Mouse (Mus musculus) thymus, postnatal 0 days (tissue): ENCODE measurements around the gene Alg11. TPM values are rescaled to one million over a fixed set of nuclear protein-coding genes. Genes with fewer than 3 reads are reported as not detected.

Experiments
- DNase-seq: peaks from one replicate; pipeline ENCODE4 v3.0.0-alpha.2; 2015; ENCODE audit warnings: low spot score
- polyA plus RNA-seq: library from polyadenylated mRNA; unstranded; fragments of >200 nt; fragmentation: Nextera tagmentation; extraction: Ambion mirVana; gene quantifications from 2 replicates; pipeline ENCODE4 v1.2.1, GENCODE M21; 2015

Alg11 gene
- polyA plus RNA-seq, 1 experiment from 2014 or later = 15.4 TPM

- DNase-seq = no peak
Measured at GRCm38 (mm10) chr8:22061126-22061525, 605 bp downstream of the Alg11 start.

DNA sequence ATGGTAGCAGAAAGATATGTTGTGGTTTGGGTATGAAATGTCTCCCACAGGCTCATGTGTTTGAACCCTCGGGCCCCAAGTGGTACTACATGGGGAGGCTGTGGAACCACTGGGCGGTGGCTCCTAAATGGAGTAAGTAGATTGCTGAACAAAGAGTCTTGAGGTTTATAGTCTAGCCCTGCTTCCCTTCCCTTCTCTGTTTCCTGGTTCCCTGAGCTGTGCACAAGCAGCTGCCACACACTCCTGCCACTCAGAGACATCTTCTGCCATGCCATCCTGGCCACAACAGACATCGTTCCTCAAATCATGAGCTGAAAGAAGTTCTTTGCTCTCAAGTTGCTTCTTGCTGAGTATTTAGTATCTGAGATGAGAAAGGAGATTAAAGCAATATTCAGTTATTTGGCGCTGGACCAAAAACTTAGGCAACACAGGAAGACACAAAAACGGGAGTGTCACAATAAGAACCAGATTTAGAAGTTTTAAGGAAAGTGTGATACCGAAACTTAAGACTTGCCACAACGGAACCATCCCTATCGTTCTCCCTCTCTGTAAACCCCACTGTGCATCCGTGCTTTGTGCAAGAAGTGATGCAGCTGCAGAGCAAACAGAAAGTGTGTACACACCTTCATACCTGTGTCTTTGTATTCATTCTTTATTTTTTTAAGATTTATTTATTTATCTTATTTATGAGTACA is 18.9 kb downstream of the Alg11 start:
- no peak for DNase-seq

GRCm38 (mm10) chr8:22089226-22089625 is 28.7 kb downstream of the Alg11 start:
- no peak for DNase-seq

- DNase-seq = no peak
Measured at GRCm38 (mm10) chr8:22091568-22091967, 31.0 kb downstream of the Alg11 start.

GRCm38 (mm10) chr8:22107020-22107419 is 46.5 kb downstream of the Alg11 start:
- no peak for DNase-seq

Other genes starting within 250 kb of the Alg11 start
- 0.41 TPM in 1 of 2 replicates, not detected in the other for gene Defb50, start 237.2 kb upstream of the Alg11 start, polyA plus RNA-seq
- gene Defb2, start 220.8 kb upstream of the Alg11 start, polyA plus RNA-seq = not detected in 2 replicates
- gene Defb10, start 201.8 kb upstream of the Alg11 start, polyA plus RNA-seq = not detected in 2 replicates
- not detected in 2 replicates for gene Defb9, start 175.3 kb upstream of the Alg11 start, polyA plus RNA-seq
- gene Defb11, start 154.3 kb upstream of the Alg11 start, polyA plus RNA-seq = not detected in 2 replicates
- gene Defb15, start 128.0 kb upstream of the Alg11 start, polyA plus RNA-seq = not detected in 2 replicates
- not detected in 2 replicates for gene Defb35, start 122.4 kb upstream of the Alg11 start, polyA plus RNA-seq
- gene Defb13, start 114.0 kb upstream of the Alg11 start, polyA plus RNA-seq = not detected in 2 replicates
- gene Fam90a1a, start 102.0 kb upstream of the Alg11 start, polyA plus RNA-seq = 0.07 TPM in 1 of 2 replicates, not detected in the other
- not detected in 2 replicates for gene Ccdc70, start 90.9 kb upstream of the Alg11 start, polyA plus RNA-seq
- gene Atp7b, start 416 bp upstream of the Alg11 start, polyA plus RNA-seq = 2.3 and 2.4 TPM in 2 replicates
- gene Nek5, start 64.3 kb downstream of the Alg11 start, polyA plus RNA-seq = 0.23 TPM in 1 of 2 replicates, not detected in the other
- gene Nek3, start 105.7 kb downstream of the Alg11 start, polyA plus RNA-seq = 4.5 and 4.7 TPM in 2 replicates
- 34.7 and 37.7 TPM in 2 replicates for gene Ckap2, start 125.1 kb downstream of the Alg11 start, polyA plus RNA-seq
- gene Vps36, start 132.1 kb downstream of the Alg11 start, polyA plus RNA-seq = 38.9 and 39.0 TPM in 2 replicates
- gene Thsd1, start 166.6 kb downstream of the Alg11 start, polyA plus RNA-seq = 2.2 and 2.6 TPM in 2 replicates
- not detected in 2 replicates for gene Tpte, start 222.7 kb downstream of the Alg11 start, polyA plus RNA-seq